Mouse (Mus musculus) E14TG2a.4 (cell line): ENCODE measurements around the gene Pgp.

Experiments used
- H3K27me3 ChIP-seq: 2 replicates; pipeline ENCODE4 v1.6.1; 2014; ENCODE audit warnings: low read length, control low read depth; ENCODE audit not compliant: insufficient read depth
- H3K36me3 ChIP-seq: 2 replicates; pipeline ENCODE4 v1.6.1; 2014; ENCODE audit warnings: low read length, control low read depth; ENCODE audit not compliant: insufficient read depth
- H3K4me1 ChIP-seq: replicated peaks from 2 replicates; pipeline ENCODE4 v1.6.1; 2014; ENCODE audit warnings: low read depth, low read length, control low read depth
- H3K4me3 ChIP-seq: replicated peaks from 2 replicates; pipeline ENCODE4 v1.5.1; 2014; ENCODE audit warnings: mild to moderate bottlenecking, low read length
- H3K9me3 ChIP-seq: 2 replicates; pipeline ENCODE4 v1.6.1; 2014; ENCODE audit warnings: low read length, control low read depth
- CTCF ChIP-seq: conservative IDR thresholded peaks from 2 replicates; pipeline ENCODE4 v1.5.1; 2014; ENCODE audit warnings: low read length
- NANOG ChIP-seq: IDR thresholded peaks from 2 replicates; pipeline ENCODE4 v1.6.1; 2014; ENCODE audit warnings: borderline replicate concordance, low read length, mixed read lengths
- POU5F1 ChIP-seq: IDR thresholded peaks from 2 replicates; pipeline ENCODE4 v1.6.1; 2014; ENCODE audit warnings: low read length, borderline replicate concordance

Gene Pgp

DNA sequence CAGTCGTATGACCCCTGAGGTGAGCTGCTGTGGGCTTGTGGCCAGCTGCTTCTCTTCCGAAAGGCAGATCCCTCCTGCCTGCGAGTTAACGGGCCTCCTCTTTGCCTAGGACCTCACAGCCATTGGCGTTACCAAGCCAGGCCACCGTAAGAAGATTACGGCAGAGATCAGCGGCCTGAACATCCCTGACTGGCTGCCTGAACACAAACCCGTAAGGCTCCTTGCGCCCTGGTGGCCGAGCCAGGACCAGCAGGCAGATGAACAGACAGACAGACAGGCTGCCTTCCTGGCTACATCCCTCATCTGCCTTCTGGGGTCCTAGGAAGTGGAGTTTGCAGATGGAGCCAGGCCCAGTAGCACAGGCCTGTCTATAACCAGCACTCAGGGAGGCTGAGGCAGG lies 32.0 kb downstream of the Pgp start:
- peaks cover 46% of the 10 kb centered on the region for H3K27me3 ChIP-seq
- TF ChIP-seq NANOG (no peak), POU5F1 (no peak), CTCF (peak; percentile 40)

DNA sequence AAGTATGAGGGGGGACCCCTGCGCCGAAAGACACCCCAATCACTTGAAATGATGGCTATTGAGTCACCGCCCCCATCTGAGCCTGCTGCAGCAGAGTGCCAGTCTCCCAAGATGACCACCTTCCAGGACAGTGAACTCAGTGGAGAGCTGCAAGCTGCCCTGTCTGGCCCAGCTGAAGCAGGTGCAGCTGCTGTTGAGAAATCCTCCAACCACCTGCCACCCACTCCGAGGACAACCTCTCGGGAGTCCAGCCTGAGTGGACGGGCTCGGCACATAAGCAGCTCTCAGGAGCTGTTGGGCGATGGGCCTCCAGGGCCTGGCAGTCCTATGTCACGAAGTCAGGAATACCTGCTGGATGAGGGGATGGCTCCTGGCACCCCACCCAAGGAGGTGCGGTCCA lies 33.9 kb downstream of the Pgp start:
- peaks cover 15% of the 10 kb centered on the region for H3K36me3 ChIP-seq
- H3K27me3 ChIP-seq, result peaks cover 48% of the 10 kb centered on the region
- TF ChIP-seq NANOG, result no peak
- no peak for TF ChIP-seq CTCF
- TF ChIP-seq POU5F1, result no peak
- H3K4me3 ChIP-seq, result peak overlapping the region; percentile 64
- no peaks in the 10 kb centered on the region for H3K9me3 ChIP-seq
- H3K4me1 ChIP-seq, result peaks cover 60% of the 10 kb centered on the region

More for the DNA sequence above, 32.0 kb downstream of the Pgp start:
- Histone ChIP-seq H3K4me3 (no peak overlapping the region), H3K36me3 (no peaks in the 10 kb centered on the region), H3K9me3 (no peaks in the 10 kb centered on the region), H3K4me1 (peaks cover 42% of the 10 kb centered on the region)

DNA sequence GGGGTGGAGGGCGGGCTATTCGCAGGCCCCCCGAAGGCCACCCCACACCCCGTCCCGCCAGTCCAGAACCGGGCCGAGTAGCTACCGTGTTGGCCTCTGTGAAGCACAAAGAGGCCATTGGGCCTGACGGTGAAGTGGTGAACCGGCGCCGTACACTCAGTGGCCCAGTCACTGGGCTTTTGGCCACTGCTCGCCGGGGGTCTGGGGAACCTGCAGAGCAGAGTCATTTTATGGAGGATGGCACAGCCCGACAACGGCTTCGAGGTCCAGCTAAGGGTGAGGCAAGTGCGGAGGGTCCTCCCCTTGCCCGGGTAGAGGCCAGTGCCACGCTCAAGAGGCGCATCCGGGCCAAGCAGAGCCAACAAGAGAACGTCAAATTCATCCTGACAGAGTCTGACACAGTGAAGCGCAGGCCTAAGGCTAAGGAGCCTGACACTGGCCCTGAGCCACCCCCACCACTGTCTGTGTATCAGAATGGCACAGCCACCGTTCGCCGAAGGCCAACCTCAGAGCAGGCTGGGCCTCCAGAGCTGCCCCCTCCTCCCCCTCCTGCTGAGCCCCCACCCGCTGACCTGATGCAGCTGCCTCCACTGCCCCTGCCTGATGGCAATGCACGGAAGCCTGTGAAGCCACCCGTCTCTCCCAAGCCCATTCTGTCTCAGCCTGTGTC lies 35.2 kb downstream of the Pgp start:
- no peaks in the 10 kb centered on the region for H3K9me3 ChIP-seq
- TF ChIP-seq POU5F1 (no peak), NANOG (no peak), CTCF (no peak)
- peaks cover 28% of the 10 kb centered on the region for H3K36me3 ChIP-seq
- peaks cover 61% of the 10 kb centered on the region for H3K4me1 ChIP-seq
- peak overlapping the region; percentile 64 for H3K4me3 ChIP-seq
- H3K27me3 ChIP-seq, result peaks cover 48% of the 10 kb centered on the region

DNA sequence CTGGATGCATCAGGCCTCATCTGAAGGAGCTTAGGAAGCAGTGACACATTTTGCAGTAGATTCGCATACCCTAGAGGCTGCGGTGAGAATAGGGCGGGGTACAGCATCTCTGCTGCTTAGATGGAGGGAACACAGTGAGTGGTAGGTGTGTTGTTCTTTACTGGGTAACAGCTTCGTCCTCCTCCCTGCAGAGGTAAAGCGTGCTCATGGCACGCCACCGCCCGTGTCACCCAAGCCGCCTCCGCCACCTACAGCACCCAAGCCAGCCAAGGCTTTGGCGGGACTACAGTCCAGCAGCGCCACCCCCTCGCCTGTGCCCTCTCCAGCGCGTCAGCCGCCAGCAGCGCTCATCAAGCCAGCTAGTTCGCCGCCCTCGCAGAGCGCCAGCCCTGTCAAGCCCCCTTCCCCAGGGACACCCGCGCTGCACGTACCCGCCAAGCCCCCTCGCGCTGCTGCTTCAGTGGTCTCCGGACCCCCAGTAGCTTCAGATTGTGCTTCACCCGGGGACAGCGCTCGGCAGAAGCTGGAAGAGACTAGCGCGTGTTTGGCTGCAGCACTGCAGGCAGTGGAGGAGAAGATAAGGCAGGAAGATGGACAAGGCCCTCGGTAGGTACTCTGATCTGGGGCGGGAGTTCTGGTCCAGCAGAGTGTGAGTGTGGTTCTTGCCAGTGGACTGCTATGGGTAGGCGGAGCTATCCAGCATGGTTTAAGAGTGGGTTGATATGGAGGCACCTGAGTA lies 36.3 kb downstream of the Pgp start:
- H3K4me1 ChIP-seq, result peaks cover 61% of the 10 kb centered on the region
- no peaks in the 10 kb centered on the region for H3K9me3 ChIP-seq
- TF ChIP-seq CTCF, result no peak
- no peak for TF ChIP-seq POU5F1
- no peak for TF ChIP-seq NANOG
- peak overlapping the region; percentile 72 for H3K4me3 ChIP-seq
- peaks cover 39% of the 10 kb centered on the region for H3K36me3 ChIP-seq
- peaks cover 48% of the 10 kb centered on the region for H3K27me3 ChIP-seq

DNA sequence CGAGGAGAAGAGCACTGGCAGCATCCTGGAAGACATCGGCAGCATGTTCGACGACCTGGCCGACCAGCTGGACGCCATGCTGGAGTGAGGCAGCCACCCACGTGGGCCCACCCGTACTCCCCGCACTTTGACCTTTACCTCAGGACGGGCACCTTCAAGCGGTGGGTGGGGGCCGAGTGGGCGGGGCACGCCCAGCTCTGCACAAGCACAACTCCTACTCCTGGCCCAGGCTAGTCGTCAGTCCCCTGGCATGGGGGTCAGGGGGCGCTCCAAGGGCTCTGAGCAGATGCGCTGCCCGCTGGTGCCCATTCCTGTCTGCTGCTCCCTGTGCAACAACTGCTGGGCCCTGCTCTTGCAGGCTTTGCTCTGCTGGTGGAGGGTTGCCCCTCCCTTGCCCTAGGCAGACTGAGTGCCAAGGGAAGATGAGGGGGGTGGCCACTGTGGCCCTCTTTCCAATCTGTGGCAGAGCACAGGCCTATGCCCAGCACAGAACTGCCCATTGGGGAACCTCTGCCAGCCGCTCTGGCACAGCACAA lies 37.0 kb downstream of the Pgp start:
- TF ChIP-seq CTCF (no peak), POU5F1 (no peak), NANOG (no peak)
- peaks cover 54% of the 10 kb centered on the region for H3K4me1 ChIP-seq
- no peaks in the 10 kb centered on the region for H3K9me3 ChIP-seq
- H3K36me3 ChIP-seq, result peaks cover 46% of the 10 kb centered on the region
- H3K4me3 ChIP-seq, result peak overlapping the region; percentile 72
- H3K27me3 ChIP-seq, result peaks cover 48% of the 10 kb centered on the region

DNA sequence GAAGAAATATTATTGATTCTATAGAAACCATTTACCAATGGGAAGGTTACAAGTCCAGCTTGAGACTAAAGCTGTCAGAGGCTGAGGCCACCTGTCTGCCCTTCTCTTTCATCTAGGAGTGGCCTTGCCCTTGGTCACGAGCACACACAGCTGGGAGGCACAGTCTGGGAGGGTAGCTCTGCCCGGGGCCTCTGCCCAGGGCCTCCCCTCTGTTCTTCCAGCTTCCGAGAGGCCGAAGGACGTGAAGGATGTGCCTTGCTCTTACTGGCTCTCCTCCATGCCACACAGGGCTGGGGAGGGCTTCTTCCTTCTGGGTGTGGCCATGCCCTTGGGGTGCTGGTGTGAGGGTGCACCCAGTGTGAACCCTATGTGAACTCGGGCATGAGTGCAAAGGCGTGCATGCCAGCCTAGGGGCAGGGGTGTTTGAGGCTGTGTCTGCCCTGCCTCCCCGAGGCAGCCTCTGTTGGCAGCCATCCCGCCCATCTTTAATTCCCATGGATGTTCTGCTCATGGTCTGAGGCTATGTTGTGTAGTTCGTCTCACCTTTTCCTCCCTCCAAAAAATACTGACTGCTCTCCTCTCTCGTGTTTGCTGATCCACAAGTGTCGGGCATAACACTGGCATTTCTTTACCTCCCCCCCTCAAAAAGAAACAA lies 37.7 kb downstream of the Pgp start:
- no peak overlapping the region for H3K4me3 ChIP-seq
- H3K4me1 ChIP-seq, result peaks cover 52% of the 10 kb centered on the region
- TF ChIP-seq POU5F1 (no peak), CTCF (no peak), NANOG (no peak)

DNA sequence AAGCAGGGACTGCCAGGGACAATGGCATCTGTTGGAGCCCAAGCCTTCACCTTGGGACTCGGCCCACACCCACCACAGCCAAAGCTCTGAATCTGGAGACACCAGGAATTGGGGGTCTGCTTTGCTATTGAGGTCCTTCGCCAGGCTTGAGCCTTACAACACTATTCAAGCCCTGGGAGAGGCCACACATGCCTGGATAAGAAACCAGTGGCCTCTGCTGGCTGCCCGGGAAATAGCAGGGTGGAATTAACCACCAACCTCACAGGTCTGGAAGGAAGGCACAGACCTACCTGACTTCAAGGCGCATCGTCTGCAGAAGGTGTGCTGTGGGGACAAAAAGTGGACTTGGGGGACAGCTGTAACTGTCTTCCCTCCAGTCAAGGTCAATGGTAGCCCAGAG lies 43.4 kb downstream of the Pgp start:
- TF ChIP-seq CTCF (peak; percentile 73), POU5F1 (no peak), NANOG (no peak)
- peaks cover 98% of the 10 kb centered on the region for H3K36me3 ChIP-seq
- no peaks in the 10 kb centered on the region for H3K27me3 ChIP-seq

More for the DNA sequence above, 37.7 kb downstream of the Pgp start:
- Histone ChIP-seq H3K36me3 (peaks cover 52% of the 10 kb centered on the region), H3K27me3 (peaks cover 45% of the 10 kb centered on the region), H3K9me3 (no peaks in the 10 kb centered on the region)

More for the DNA sequence above, 43.4 kb downstream of the Pgp start:
- Histone ChIP-seq H3K4me3 (0 out of 2 replicates have a peak overlapping the region, but pooled peaks have one; percentile 45), H3K4me1 (peaks cover 46% of the 10 kb centered on the region), H3K9me3 (no peaks in the 10 kb centered on the region)
